Mouse (Mus musculus): Measurements from ENCODE around the gene Gstm7. TPM values are rescaled to one million over a fixed set of nuclear protein-coding genes. Genes with fewer than 3 reads are reported as not detected.

Gene Gstm7
- total and polyA plus RNA-seq, 3 experiments = 70.4 to 95.0 (median 80.5) TPM

DNA sequence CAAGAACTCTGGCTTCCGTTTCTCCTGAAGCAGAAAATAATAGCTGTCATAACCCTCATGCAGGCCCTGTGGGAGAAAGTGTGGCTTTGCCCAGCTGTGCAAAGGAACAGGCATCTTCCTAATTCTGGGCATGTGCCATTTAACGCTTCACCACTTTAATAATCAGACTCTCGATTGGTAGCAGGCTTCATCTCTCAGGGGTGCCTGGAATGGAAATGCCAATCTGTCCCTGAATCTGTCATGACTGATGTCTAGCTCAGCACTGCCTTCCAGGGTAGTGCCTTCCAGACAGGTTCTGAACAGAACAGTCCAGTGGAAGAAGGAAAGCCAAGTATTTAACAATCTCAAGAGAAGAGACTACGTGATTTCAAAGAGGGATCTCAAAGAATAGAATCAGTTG lies 9.6 kb upstream of the Gstm7 start:
- Histone ChIP-seq H3K4me1 (ENCODE audit: control insufficient read depth, insufficient read depth, low read length) (peaks cover 7% of the 10 kb centered on the region), H3K79me2 (replicated peaks; ENCODE audit: control insufficient read depth, insufficient read depth, low read length) (no peaks in the 10 kb centered on the region), H3K4me3 (no peak overlapping the region), H3K27ac (no peak overlapping the region), H3K27me3 (ENCODE audit: control insufficient read depth, insufficient read depth, low read length) (no peaks in the 10 kb centered on the region), H3K36me3 (ENCODE audit: control insufficient read depth, insufficient read depth, low read length) (no peaks in the 10 kb centered on the region), H3K9ac (ENCODE audit: low read depth, low read length) (no peak overlapping the region)
- DNase-seq = no peak
- TF ChIP-seq CTCF (IDR thresholded peaks at IDR 0.05) (no peak), POLR2A (IDR thresholded peaks at IDR 0.05; ENCODE audit: insufficient read depth, low read depth, low read length) (no peak), EP300 (IDR thresholded peaks at IDR 0.05; ENCODE audit: insufficient read depth, low read depth, low read length) (no peak)
- intact Hi-C loops (cut with DNase I) = no loop called here
- WGBS = 82% methylated on average over 4 of the region's 4 CpGs

DNA sequence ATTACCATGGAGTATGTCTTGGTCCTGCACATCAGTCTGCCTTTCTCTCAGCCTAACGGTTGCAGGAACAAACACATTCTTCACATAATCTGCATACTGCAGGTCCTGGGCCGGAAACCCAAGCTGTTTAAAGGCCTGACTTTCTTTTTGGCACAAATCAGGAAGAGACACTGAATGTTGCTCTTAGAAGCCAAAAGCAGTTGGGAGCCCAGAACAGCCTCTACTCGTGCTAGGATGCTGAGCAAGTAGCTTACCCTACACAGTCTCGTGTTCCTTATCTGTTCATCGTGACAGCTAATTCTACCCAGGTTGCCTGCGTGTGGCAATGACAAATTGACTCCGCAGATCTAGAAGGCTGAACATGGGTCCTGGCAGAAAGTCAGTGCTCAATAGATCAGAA lies 8.9 kb upstream of the Gstm7 start:
- no peaks in the 10 kb centered on the region for H3K27me3 ChIP-seq (ENCODE audit: control insufficient read depth, insufficient read depth, low read length)
- H3K4me3 ChIP-seq = no peak overlapping the region
- TF ChIP-seq CTCF (IDR thresholded peaks at IDR 0.05) (no peak), POLR2A (IDR thresholded peaks at IDR 0.05; ENCODE audit: insufficient read depth, low read depth, low read length) (no peak), EP300 (IDR thresholded peaks at IDR 0.05; ENCODE audit: insufficient read depth, low read depth, low read length) (no peak)
- H3K27ac ChIP-seq = no peak overlapping the region
- no peaks in the 10 kb centered on the region for H3K36me3 ChIP-seq (ENCODE audit: control insufficient read depth, insufficient read depth, low read length)
- WGBS = 67% methylated on average over 7 of the region's 7 CpGs
- no peaks in the 10 kb centered on the region for H3K79me2 ChIP-seq (replicated peaks; ENCODE audit: control insufficient read depth, insufficient read depth, low read length)
- intact Hi-C loops (cut with DNase I) = no loop called here
- H3K9ac ChIP-seq (ENCODE audit: low read depth, low read length) = no peak overlapping the region
- no peak for DNase-seq
- peaks cover 7% of the 10 kb centered on the region for H3K4me1 ChIP-seq (ENCODE audit: control insufficient read depth, insufficient read depth, low read length)

DNA sequence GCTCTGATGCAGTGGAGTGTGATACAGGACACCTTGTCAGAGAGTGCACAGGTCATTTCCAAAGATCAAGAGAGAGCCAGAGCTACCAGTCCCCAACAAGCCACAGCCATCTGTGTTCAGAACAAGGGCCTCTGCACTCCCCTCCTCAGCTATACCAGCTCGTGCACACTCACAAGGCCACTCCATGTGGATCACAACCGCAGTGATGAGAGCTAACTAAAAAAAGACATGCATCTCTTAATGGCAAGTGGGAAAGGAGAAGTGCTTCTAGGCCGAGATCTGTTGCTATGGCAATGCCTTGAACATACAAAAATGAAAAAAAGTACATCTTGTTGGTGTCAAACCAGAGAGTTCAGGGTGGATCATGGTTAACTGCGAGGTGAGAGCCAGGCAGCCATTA lies 8.2 kb upstream of the Gstm7 start:
- H3K79me2 ChIP-seq (replicated peaks; ENCODE audit: control insufficient read depth, insufficient read depth, low read length) = no peaks in the 10 kb centered on the region
- WGBS = 80% methylated on average over 4 of the region's 4 CpGs
- peaks cover 7% of the 10 kb centered on the region for H3K4me1 ChIP-seq (ENCODE audit: control insufficient read depth, insufficient read depth, low read length)
- H3K36me3 ChIP-seq (ENCODE audit: control insufficient read depth, insufficient read depth, low read length) = no peaks in the 10 kb centered on the region
- no peaks in the 10 kb centered on the region for H3K27me3 ChIP-seq (ENCODE audit: control insufficient read depth, insufficient read depth, low read length)
- no peak overlapping the region for H3K9ac ChIP-seq (ENCODE audit: low read depth, low read length)
- TF ChIP-seq CTCF (IDR thresholded peaks at IDR 0.05) (no peak), EP300 (IDR thresholded peaks at IDR 0.05; ENCODE audit: insufficient read depth, low read depth, low read length) (no peak), POLR2A (IDR thresholded peaks at IDR 0.05; ENCODE audit: insufficient read depth, low read depth, low read length) (no peak)
- no peak overlapping the region for H3K4me3 ChIP-seq
- intact Hi-C loops (cut with DNase I) = loop anchor here (1.0 to 5.0 kb wide), 2 partner anchors 121 to 207 kb away; partner anchors contain the start of gene Gnai3
- DNase-seq = no peak
- peak overlapping the region; percentile 45; the same call in 1 of the 2 replicates for H3K27ac ChIP-seq

DNA sequence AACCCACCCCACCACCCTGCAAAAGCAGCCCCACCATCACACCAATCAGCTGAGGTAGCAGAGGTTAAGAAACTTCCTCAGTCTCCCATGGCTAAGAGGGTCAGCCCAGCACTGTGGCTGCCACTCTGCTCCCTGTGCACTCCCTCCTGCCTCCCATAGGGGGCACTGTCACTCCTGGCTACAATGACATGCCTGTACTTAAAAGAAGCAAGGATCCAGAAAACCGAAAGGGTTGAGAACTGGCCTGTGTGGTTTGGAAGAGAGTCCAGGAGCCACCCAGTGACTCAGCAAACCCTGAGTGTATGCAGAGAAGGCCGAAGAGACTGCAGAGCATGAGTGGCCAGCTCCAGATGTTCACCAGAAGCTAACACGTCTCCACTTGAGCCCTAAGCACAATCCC lies 7.8 kb upstream of the Gstm7 start:
- Histone ChIP-seq H3K27ac (peak overlapping the region; percentile 45; the same call in 1 of the 2 replicates), H3K9ac (ENCODE audit: low read depth, low read length) (no peak overlapping the region), H3K27me3 (ENCODE audit: control insufficient read depth, insufficient read depth, low read length) (no peaks in the 10 kb centered on the region), H3K4me1 (ENCODE audit: control insufficient read depth, insufficient read depth, low read length) (peaks cover 7% of the 10 kb centered on the region), H3K4me3 (no peak overlapping the region), H3K36me3 (ENCODE audit: control insufficient read depth, insufficient read depth, low read length) (no peaks in the 10 kb centered on the region), H3K79me2 (replicated peaks; ENCODE audit: control insufficient read depth, insufficient read depth, low read length) (no peaks in the 10 kb centered on the region)
- WGBS = 35% methylated on average over 3 of the region's 3 CpGs
- intact Hi-C loops (cut with DNase I) = loop anchor here (1.0 to 5.0 kb wide), 2 partner anchors 122 to 208 kb away; partner anchors contain the start of gene Gnai3
- TF ChIP-seq POLR2A (IDR thresholded peaks at IDR 0.05; ENCODE audit: insufficient read depth, low read depth, low read length) (no peak), EP300 (IDR thresholded peaks at IDR 0.05; ENCODE audit: insufficient read depth, low read depth, low read length) (peak; percentile 70), CTCF (IDR thresholded peaks at IDR 0.05) (peak; percentile 94)
- peak; percentile 82 to 83 for DNase-seq

DNA sequence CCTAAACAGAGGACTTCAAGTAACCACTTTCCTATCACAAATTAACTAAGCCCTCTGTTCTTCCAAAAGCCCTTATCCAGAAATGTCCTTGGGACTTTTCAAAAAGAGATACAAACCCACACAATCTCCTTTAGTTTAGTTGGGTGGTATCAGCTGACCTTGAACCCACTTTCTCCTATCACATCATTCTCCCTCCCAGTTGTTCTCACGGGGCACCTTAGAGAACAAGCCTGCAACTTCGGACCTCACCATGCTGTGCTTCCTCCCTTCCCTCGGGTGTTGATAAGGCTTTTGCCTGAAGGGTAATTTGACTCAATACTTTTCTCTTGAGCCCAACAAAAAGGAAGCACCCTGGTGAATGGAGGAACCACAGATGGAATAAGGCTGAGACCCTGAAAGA lies 4.3 kb upstream of the Gstm7 start:
- Histone ChIP-seq H3K79me2 (replicated peaks; ENCODE audit: control insufficient read depth, insufficient read depth, low read length) (no peaks in the 10 kb centered on the region), H3K4me3 (no peak overlapping the region), H3K27me3 (ENCODE audit: control insufficient read depth, insufficient read depth, low read length) (no peaks in the 10 kb centered on the region), H3K27ac (no peak overlapping the region), H3K9ac (ENCODE audit: low read depth, low read length) (no peak overlapping the region), H3K36me3 (ENCODE audit: control insufficient read depth, insufficient read depth, low read length) (no peaks in the 10 kb centered on the region), H3K4me1 (ENCODE audit: control insufficient read depth, insufficient read depth, low read length) (peaks cover 12% of the 10 kb centered on the region)
- 30% methylated on average over 3 of the region's 3 CpGs for WGBS
- TF ChIP-seq POLR2A (IDR thresholded peaks at IDR 0.05; ENCODE audit: insufficient read depth, low read depth, low read length) (no peak), EP300 (IDR thresholded peaks at IDR 0.05; ENCODE audit: insufficient read depth, low read depth, low read length) (no peak), CTCF (IDR thresholded peaks at IDR 0.05) (no peak)
- intact Hi-C loops (cut with DNase I) = loop anchor here (5.0 kb wide), 1 partner anchor 211 kb away; the partner anchor contains the start of gene Gnai3
- no peak for DNase-seq

DNA sequence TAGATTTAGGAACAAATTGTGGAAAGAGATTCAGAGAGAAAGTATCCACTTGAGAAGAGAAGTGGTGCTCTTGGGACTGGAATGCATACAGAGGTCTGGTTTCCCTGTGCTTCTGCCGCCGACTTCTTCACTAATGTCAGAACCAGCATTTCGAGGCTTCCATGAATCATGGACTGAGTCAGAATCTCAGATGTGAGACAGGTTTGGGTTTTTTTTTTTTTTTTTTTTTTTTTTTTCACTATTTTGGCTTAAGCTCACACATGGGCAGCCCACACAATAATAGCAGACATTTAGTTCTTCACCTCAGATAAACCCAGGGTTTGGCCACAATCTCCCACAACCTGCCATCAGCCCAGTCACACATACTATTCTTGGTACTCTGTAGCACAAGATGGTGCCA lies 3.7 kb upstream of the Gstm7 start:
- no peak overlapping the region for H3K27ac ChIP-seq
- intact Hi-C loops (cut with DNase I) = loop anchor here (5.0 kb wide), 1 partner anchor 212 kb away; the partner anchor contains the start of gene Gnai3
- 52% methylated on average over 3 of the region's 3 CpGs for WGBS
- no peak overlapping the region for H3K4me3 ChIP-seq
- TF ChIP-seq POLR2A (IDR thresholded peaks at IDR 0.05; ENCODE audit: insufficient read depth, low read depth, low read length) (no peak), EP300 (IDR thresholded peaks at IDR 0.05; ENCODE audit: insufficient read depth, low read depth, low read length) (no peak), CTCF (IDR thresholded peaks at IDR 0.05) (no peak)
- H3K36me3 ChIP-seq (ENCODE audit: control insufficient read depth, insufficient read depth, low read length) = no peaks in the 10 kb centered on the region
- no peak overlapping the region for H3K9ac ChIP-seq (ENCODE audit: low read depth, low read length)
- H3K4me1 ChIP-seq (ENCODE audit: control insufficient read depth, insufficient read depth, low read length) = peaks cover 12% of the 10 kb centered on the region
- DNase-seq = no peak
- no peaks in the 10 kb centered on the region for H3K79me2 ChIP-seq (replicated peaks; ENCODE audit: control insufficient read depth, insufficient read depth, low read length)
- H3K27me3 ChIP-seq (ENCODE audit: control insufficient read depth, insufficient read depth, low read length) = no peaks in the 10 kb centered on the region

Data from heart, adult 2 months (tissue).